Mouse (Mus musculus) embryonic fibroblast, embryonic 13.5 days (primary cell): ENCODE measurements around the gene Hist1h1a. TPM values are rescaled to one million over a fixed set of nuclear protein-coding genes. Genes with fewer than 3 reads are reported as not detected.
"Not testable (repeated sequence)": the region's sequence is repeated elsewhere in the genome, so short reads cannot be mapped to it uniquely, and the experiment has no call there.

Experiments used
- H3K27ac ChIP-seq: 2 replicates; pipeline ENCODE4 v1.5.1; 2012; ENCODE audit warnings: low read length, control low read depth, inconsistent platforms; ENCODE audit not compliant: insufficient read depth
- H3K4me1 ChIP-seq: 2 replicates; pipeline ENCODE4 v1.6.1; 2011; ENCODE audit warnings: low read length; ENCODE audit not compliant: control insufficient read depth, insufficient read depth
- H3K4me3 ChIP-seq: 2 replicates; pipeline ENCODE4 v1.5.1; 2011; ENCODE audit warnings: mild to moderate bottlenecking, control low read depth, low read length; ENCODE audit not compliant: insufficient read depth
- CTCF ChIP-seq: IDR thresholded peaks from 2 replicates; pipeline ENCODE4 v1.5.1; 2011; ENCODE audit warnings: mild to moderate bottlenecking, control low read depth, low read length, moderate library complexity, borderline replicate concordance; ENCODE audit not compliant: insufficient read depth
- POLR2A ChIP-seq: IDR thresholded peaks from 2 replicates; pipeline ENCODE4 v1.6.1; 2011; ENCODE audit warnings: low read depth, mild to moderate bottlenecking, control low read depth, low read length, moderate library complexity
- polyA plus RNA-seq: library from polyadenylated mRNA; stranded (reverse); fragments of >200 nt; gene quantifications from 2 replicates; pipeline ENCODE4 v1.2.4, GENCODE M21; 2011; ENCODE audit warnings: low read depth; ENCODE audit not compliant: missing spikeins, insufficient read length

Gene Hist1h1a
- polyA plus RNA-seq, 1 experiment = 7.9 TPM

DNA sequence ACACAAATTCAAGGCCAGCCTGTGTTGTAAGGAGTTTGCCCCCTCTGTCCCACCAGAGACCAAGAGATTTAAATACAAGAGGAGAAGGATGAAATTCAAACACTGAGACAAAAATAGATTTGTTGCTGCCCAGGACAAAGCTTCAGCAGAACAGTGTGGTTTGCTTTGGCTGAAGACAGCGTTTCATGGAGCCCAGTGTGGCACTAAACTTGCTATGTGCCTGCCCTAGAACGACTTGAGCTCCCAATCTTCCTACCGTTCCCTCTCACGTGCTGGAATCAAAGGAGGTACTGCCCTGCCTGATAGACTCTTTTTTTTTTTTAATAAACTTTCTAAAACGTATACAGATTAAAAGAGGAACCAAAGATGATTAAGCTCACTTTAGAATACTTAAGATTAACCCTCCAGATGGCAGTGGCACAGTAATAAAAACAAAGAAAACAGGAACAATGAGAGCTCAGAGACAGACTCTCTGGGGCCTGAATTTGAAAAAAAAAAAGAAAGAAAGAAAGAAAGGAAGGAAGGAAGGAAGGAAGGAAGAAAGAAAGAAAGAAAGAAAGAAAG lies 5.5 kb downstream of the Hist1h1a start:
- Histone ChIP-seq H3K4me1 (no peaks in the 10 kb centered on the region), H3K4me3 (no peak overlapping the region), H3K27ac (no peak overlapping the region)
- TF ChIP-seq POLR2A (no peak), CTCF (no peak)

GRCm38 (mm10) chr13:23769613-23770012 lies 6.1 kb downstream of the Hist1h1a start, which contains the start of gene Trim38:
Gene Trim38 (plus strand): TSS chr13:23769913.
- not testable (repeated sequence) for H3K27ac ChIP-seq, H3K4me1 ChIP-seq, H3K4me3 ChIP-seq

DNA sequence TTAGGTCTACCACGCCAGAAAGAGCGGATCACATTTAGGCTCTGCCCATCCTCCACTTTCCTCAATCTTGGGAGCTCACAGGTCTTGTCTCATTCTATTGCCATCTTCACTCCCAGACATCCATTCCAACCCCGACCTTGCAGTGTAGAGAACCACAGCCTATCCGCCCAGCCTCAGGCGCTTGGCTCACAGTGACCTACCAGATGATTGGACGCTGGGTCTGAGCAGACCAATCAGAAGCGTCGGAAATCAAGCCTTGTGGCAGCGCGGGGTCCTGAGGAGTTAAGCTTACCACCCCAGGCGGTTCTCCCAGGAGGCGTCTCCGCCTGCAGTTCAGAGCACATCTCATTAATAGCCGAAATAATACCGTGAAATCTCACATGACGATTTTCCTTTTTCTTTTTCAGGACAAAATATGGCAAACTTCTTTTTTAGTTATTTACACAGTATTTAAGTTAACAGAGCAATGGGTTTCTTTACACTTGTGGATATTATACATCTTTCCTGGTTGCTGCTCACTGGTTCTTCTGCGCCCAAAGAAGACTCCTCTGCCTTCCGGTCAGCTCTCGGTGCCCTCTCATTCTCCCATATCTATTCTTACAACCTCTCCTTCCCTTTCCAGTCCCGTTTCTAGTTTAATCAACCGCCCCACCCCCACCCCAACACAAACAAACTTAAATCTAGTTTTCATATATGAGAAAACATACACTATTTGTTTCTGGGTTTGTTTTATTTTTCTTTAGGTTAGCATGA lies 9.3 kb downstream of the Hist1h1a start:
- H3K4me3 ChIP-seq = no peak overlapping the region
- no peak for TF ChIP-seq POLR2A
- TF ChIP-seq CTCF = no peak
- no peaks in the 10 kb centered on the region for H3K4me1 ChIP-seq
- H3K27ac ChIP-seq = no peak overlapping the region

DNA sequence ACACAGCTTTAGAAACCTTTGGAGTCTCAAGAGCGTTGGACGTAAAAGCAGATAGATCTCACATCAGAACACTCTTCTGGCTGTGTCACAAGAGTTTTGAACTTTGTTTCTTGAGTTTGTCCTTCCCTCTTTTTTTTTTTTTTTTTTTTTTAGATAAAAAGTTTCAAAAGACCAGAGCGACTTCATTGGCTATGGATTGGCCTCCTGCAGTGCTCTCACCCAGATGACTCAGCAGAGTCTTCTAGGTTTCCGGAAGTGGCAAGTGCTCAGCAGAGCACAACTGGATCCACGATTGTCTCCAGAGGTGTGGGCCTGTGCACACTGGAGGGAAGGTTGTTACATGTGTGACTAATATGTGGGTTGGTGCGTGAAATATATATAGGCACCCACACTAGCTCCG lies 14.9 kb downstream of the Hist1h1a start:
- Histone ChIP-seq H3K4me1 (no peaks in the 10 kb centered on the region), H3K27ac (no peak overlapping the region), H3K4me3 (no peak overlapping the region)
- no peak for TF ChIP-seq POLR2A
- TF ChIP-seq CTCF = no peak

DNA sequence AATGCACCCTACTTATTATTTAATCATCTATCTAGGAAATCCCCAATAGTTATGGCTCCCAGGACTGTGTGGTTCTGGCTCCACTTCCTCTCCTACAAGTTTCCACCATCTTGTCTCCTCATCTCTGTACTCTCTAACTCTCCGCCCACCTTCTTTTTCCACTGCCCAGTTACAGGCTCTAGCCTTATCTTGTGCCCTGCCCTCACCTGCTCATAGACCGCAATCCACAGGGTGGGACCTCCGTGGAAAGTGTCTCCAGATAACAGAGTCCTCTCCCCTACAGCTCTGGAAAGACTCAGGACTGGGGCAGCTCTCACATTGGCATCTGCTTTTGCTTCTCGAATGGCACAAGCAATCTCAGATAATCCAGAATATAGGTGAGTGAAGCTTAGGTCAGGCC lies 15.6 kb downstream of the Hist1h1a start:
- H3K27ac ChIP-seq = no peak overlapping the region
- no peaks in the 10 kb centered on the region for H3K4me1 ChIP-seq
- TF ChIP-seq CTCF (no peak), POLR2A (no peak)

DNA sequence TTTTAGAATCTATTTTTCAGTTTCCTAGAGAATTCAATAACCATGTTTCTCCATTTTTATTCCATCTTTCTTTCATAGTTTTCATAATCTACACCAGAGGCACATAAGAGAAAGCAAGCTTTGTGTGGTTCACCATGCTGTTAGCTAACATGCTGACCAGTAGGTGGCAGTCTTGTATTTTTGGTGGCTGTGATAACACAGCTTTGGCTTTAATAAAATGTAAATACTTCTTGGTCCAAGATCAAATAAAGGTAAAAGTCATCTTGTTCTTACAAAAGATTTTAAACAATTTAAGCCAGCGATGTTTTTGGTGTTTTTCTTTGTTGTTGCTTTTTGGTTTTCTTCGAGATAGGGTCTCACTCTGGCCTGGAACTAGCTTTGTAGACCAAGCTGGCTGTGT lies 29.1 kb downstream of the Hist1h1a start:
- H3K4me1 ChIP-seq = no peaks in the 10 kb centered on the region
- TF ChIP-seq CTCF (no peak), POLR2A (no peak)
- H3K27ac ChIP-seq = no peak overlapping the region
- H3K4me3 ChIP-seq = no peak overlapping the region

More for the DNA sequence above, 15.6 kb downstream of the Hist1h1a start:
- no peak overlapping the region for H3K4me3 ChIP-seq

- Histone ChIP-seq H3K4me3 (no peak overlapping the region), H3K27ac (no peak overlapping the region), H3K4me1 (no peaks in the 10 kb centered on the region)
- TF ChIP-seq POLR2A = no peak
- TF ChIP-seq CTCF = no peak
Measured at GRCm38 (mm10) chr13:23799405-23799804, 35.9 kb downstream of the Hist1h1a start.

DNA sequence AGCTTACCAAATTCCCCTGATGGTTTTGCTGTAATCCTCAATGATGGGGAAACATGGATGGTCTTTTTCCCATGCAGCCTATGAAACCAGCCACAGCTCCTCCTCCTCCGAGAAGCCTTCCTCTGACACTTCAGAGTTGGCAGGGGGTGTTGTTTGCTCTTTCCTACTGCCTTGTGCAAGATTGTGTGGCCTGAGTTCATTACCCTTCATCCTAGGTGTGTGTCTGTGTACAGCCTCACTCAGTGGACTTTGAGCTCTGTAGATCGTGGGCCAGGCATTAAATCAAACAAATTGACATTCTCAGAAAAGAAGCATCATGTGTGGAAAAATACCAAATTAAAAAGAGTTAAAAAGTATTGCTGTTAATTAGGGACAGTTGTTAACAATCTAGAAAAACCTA lies 41.1 kb downstream of the Hist1h1a start:
- no peak overlapping the region for H3K27ac ChIP-seq
- H3K4me1 ChIP-seq = no peaks in the 10 kb centered on the region
- H3K4me3 ChIP-seq = no peak overlapping the region
- TF ChIP-seq CTCF (no peak), POLR2A (no peak)

GRCm38 (mm10) chr13:23806422-23807052 lies 43.1 kb downstream of the Hist1h1a start, which contains the start of gene Slc17a2:
Gene Slc17a2 (plus strand): TSS chr13:23806993.
- H3K4me1 ChIP-seq = no peaks in the 10 kb centered on the region
- no peak for TF ChIP-seq POLR2A
- TF ChIP-seq CTCF = no peak
- H3K27ac ChIP-seq = no peak within 1 kb of the TSS
- H3K4me3 ChIP-seq = no peak within 1 kb of the TSS

Other genes starting within 250 kb of the Hist1h1a start
- gene Hist1h4h, start 232.6 kb upstream of the Hist1h1a start, polyA plus RNA-seq = 8.1 and 10.5 TPM in 2 replicates
- 12.7 and 20.4 TPM in 2 replicates for gene Hist1h2af, start 229.8 kb upstream of the Hist1h1a start, polyA plus RNA-seq
- gene Hist1h3g, start 228.2 kb upstream of the Hist1h1a start, polyA plus RNA-seq = 5.7 TPM in 1 of 2 replicates, not detected in the other
- 1.8 and 4.0 TPM in 2 replicates for gene Hist1h2bh, start 220.3 kb upstream of the Hist1h1a start, polyA plus RNA-seq
- 0.61 and 0.70 TPM in 2 replicates for gene Hist1h3f, start 219.6 kb upstream of the Hist1h1a start, polyA plus RNA-seq
- gene Hist1h4f, start 212.0 kb upstream of the Hist1h1a start, polyA plus RNA-seq = 9.6 and 18.1 TPM in 2 replicates
- gene Hist1h1d, start 210.4 kb upstream of the Hist1h1a start, polyA plus RNA-seq = 0.83 and 2.7 TPM in 2 replicates
- gene Hist1h3e, start 201.3 kb upstream of the Hist1h1a start, polyA plus RNA-seq = 2.4 and 3.4 TPM in 2 replicates
- 3.4 and 6.0 TPM in 2 replicates for gene Hist1h2ae, start 192.4 kb upstream of the Hist1h1a start, polyA plus RNA-seq
- 12.6 and 22.6 TPM in 2 replicates for gene Hist1h2bg, start 192.3 kb upstream of the Hist1h1a start, polyA plus RNA-seq
- gene Hist1h2bf, start 189.5 kb upstream of the Hist1h1a start, polyA plus RNA-seq = 5.7 and 6.4 TPM in 2 replicates
- 2.9 and 3.0 TPM in 2 replicates for gene Hist1h2ad, start 189.3 kb upstream of the Hist1h1a start, polyA plus RNA-seq
- 2.4 and 5.1 TPM in 2 replicates for gene Hist1h3d, start 187.9 kb upstream of the Hist1h1a start, polyA plus RNA-seq
- gene Hist1h4d, start 182.1 kb upstream of the Hist1h1a start, polyA plus RNA-seq = 3.7 and 6.8 TPM in 2 replicates
- 2.2 and 4.1 TPM in 2 replicates for gene Hist1h2be, start 142.5 kb upstream of the Hist1h1a start, polyA plus RNA-seq
- 3.8 and 8.8 TPM in 2 replicates for gene Hist1h1e, start 141.1 kb upstream of the Hist1h1a start, polyA plus RNA-seq
- 0.79 and 0.82 TPM in 2 replicates for gene Hist1h2ac, start 79.7 kb upstream of the Hist1h1a start, polyA plus RNA-seq
- 55.6 and 62.4 TPM in 2 replicates for gene Hist1h2bc, start 79.5 kb upstream of the Hist1h1a start, polyA plus RNA-seq
- not detected in 2 replicates for gene Hist1h1t, start 67.9 kb upstream of the Hist1h1a start, polyA plus RNA-seq
- gene Hist1h4c, start 65.2 kb upstream of the Hist1h1a start, polyA plus RNA-seq = 2.8 and 3.8 TPM in 2 replicates
- gene Hfe, start 52.8 kb upstream of the Hist1h1a start, polyA plus RNA-seq = 4.6 and 7.9 TPM in 2 replicates
- 69.4 and 72.0 TPM in 2 replicates for gene Hist1h1c, start 24.9 kb upstream of the Hist1h1a start, polyA plus RNA-seq
- gene Hist1h3c, start 18.1 kb upstream of the Hist1h1a start, polyA plus RNA-seq = 2.6 and 5.4 TPM in 2 replicates
- gene Hist1h2bb, start 16.9 kb upstream of the Hist1h1a start, polyA plus RNA-seq = 4.2 and 5.7 TPM in 2 replicates
- gene Hist1h2ab, start 12.5 kb upstream of the Hist1h1a start, polyA plus RNA-seq = 10.0 and 12.3 TPM in 2 replicates
- 5.6 and 6.3 TPM in 2 replicates for gene Hist1h3b, start 11.4 kb upstream of the Hist1h1a start, polyA plus RNA-seq
- 7.8 and 12.5 TPM in 2 replicates for gene Hist1h4b, start 6.7 kb upstream of the Hist1h1a start, polyA plus RNA-seq
- gene Hist1h4a, start 2.4 kb upstream of the Hist1h1a start, polyA plus RNA-seq = 1.3 and 5.4 TPM in 2 replicates
- gene Hist1h3a, start 1.3 kb upstream of the Hist1h1a start, polyA plus RNA-seq = 2.0 and 5.5 TPM in 2 replicates
- gene Trim38, start 6.2 kb downstream of the Hist1h1a start, polyA plus RNA-seq = not detected in 2 replicates
- gene Slc17a2, start 43.3 kb downstream of the Hist1h1a start, polyA plus RNA-seq = not detected in 2 replicates
- gene Slc17a3, start 75.8 kb downstream of the Hist1h1a start, polyA plus RNA-seq = not detected in 2 replicates
- not detected in 2 replicates for gene Slc17a1, start 104.1 kb downstream of the Hist1h1a start, polyA plus RNA-seq
- not detected in 2 replicates for gene Slc17a4, start 151.3 kb downstream of the Hist1h1a start, polyA plus RNA-seq
- gene Hist1h2ba, start 170.5 kb downstream of the Hist1h1a start, polyA plus RNA-seq = not detected in 2 replicates
- not detected in 2 replicates for gene Hist1h2aa, start 170.8 kb downstream of the Hist1h1a start, polyA plus RNA-seq
- gene Scgn, start 227.5 kb downstream of the Hist1h1a start, polyA plus RNA-seq = not detected in 2 replicates